Mouse (Mus musculus): ENCODE measurements around the gene Dst. TPM values are rescaled to one million over a fixed set of nuclear protein-coding genes. Genes with fewer than 3 reads are reported as not detected.
A peak's percentile ranks its signal among the peaks of the same experiment; 100 is the strongest.

Dst gene
- total RNA-seq, 2 experiments from 2014 or later = 237 to 263 TPM

GRCm38 (mm10) chr1:33966328-33966727 is 58.3 kb downstream of the Dst start:
- intact Hi-C loops (cut with DNase I) = loop anchor here (1.0 to 10.0 kb wide), 2 partner anchors 59 to 212 kb away; partner anchors contain the start of genes Bag2 and Bend6
- DNase-seq (ENCODE audit: low spot score in 2 of 2) = peak; percentile 47 to 73

DNA sequence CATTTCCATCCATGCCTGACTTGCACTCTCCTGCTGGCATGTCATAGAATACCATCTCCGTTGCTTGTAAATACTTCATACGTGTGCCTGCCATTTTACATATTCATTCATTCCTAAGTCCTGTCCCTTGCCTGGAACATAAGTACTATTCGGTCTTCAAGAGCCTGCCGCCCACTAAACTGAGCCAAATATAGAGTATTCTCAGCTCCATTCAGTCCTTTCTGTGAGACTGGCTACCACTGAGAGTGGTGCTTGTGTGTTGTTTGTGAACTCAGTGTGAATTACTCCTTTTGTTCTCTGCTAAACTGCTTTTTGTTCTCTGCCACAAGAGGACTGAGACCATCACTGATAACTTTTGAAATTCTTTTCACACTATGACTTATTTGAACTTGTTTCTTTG is 59.2 kb downstream of the Dst start:
- intact Hi-C loops (cut with DNase I) = loop anchor here (10.0 kb wide), 1 partner anchor 212 kb away; the partner anchor contains the start of gene Bag2
- DNase-seq (ENCODE audit: low spot score in 2 of 2) = peak in 1 of 2 experiments; percentile 61

DNA sequence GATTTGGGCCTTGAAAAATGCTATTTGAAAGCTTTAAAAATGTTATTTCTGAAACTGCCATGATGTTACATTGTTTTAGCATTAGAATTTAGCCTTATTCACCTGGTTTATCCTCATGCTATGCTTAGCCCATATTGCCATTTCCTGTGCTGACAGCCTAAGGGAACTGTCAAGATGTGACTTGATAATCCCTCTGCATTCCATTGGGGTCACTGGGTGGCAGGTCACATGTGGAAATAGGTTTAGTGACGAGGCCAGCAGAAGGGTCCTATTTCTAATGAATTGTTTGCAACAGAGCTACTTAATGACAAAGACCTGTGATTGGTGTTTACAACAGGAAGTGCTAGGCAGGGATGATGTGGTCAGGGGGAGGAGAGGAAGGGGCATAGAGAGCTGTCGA is 61.9 kb downstream of the Dst start:
- no peak for DNase-seq (ENCODE audit: low spot score in 2 of 2)
- intact Hi-C loops (cut with DNase I) = loop anchor here (10.0 kb wide), 1 partner anchor 215 kb away; the partner anchor contains the start of gene Bag2

GRCm38 (mm10) chr1:33974401-33974800 is 66.4 kb downstream of the Dst start:
- intact Hi-C loops (cut with DNase I) = no loop called here
- DNase-seq (ENCODE audit: low spot score in 2 of 2) = no peak

DNA sequence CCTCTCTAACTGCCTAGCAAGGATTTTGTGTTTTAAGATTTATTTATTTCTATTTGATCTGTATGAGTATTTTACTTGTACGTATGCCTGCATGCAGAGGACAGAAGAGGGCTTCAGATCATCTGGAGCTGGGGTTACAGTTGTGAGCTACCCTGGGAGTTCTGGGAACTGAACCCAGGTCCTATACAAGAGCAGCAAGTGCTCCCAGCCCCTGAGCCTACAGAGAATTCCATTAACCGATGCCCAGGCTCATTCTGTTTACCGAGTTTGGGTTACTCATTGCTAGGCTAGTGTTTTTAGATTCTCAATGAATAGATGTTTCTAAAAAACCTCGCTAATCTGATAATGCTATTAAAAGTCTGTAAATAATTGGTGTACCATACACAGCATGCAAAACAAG is 67.3 kb downstream of the Dst start:
- intact Hi-C loops (cut with DNase I) = no loop called here

DNA sequence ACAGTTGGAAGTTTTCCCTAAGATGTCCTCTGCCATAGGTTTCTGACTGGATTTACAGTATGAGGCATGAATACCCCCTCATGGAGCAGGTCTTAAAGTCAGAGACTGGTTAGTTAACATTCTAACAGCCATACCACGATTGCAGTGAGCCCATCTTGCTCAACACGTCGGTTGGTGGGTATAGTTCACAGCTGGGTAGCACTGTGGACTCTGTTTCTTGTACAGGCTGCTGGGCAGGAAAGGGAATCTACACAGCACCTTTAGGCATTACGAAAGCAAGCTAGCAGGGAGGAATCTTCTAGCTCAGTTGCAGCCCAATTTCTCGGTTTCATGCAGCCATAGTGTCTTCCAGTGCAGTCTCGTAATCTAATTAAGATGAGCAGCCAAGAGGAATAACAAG is 69.8 kb downstream of the Dst start:
- DNase-seq (ENCODE audit: low spot score in 2 of 2) = no peak
- intact Hi-C loops (cut with DNase I) = no loop called here

More for the DNA sequence above, 67.3 kb downstream of the Dst start:
- no peak for DNase-seq (ENCODE audit: low spot score in 2 of 2)

DNA sequence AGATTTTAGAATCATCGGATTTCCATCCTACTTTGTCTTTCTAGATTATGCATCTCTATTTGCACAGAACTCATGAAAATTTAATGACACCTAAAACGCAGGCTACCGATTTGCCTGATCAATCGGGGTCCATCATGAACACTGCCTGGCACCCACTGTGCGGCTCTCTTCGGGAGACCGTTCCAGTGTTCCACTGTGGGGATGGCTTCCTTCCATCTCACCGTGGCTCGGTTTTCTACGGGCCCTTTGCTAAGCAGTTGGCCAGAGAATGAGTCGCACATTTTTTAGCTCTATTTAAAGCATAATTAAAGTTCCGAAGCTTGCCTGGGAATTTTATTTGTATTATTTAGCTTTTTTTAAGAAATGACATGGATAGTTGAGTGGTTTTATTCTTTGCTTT is 72.4 kb downstream of the Dst start:
- intact Hi-C loops (cut with DNase I) = no loop called here
- DNase-seq (ENCODE audit: low spot score in 2 of 2) = peak in 1 of 2 experiments; percentile 32

DNA sequence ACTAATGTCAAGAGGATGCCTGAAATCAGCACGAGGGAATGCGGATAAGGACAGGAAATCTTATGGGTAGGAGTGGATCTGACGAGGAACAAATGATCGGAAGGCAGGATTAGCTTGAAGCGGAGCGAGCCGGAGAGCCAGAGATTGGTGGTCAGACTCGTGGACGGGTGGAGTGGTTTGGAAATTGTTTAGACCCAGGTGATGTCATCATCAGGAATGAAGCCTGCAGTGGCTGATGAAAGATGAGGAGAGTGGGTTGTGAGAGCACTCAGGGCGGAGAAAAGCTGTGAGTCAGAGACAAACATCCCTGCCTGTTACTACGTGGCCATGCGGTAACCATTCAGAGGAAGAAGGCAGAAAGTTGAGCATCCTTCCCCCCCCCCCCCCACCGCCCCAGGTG is 81.6 kb downstream of the Dst start:
- DNase-seq (ENCODE audit: low spot score in 2 of 2) = no peak
- intact Hi-C loops (cut with DNase I) = no loop called here

DNA sequence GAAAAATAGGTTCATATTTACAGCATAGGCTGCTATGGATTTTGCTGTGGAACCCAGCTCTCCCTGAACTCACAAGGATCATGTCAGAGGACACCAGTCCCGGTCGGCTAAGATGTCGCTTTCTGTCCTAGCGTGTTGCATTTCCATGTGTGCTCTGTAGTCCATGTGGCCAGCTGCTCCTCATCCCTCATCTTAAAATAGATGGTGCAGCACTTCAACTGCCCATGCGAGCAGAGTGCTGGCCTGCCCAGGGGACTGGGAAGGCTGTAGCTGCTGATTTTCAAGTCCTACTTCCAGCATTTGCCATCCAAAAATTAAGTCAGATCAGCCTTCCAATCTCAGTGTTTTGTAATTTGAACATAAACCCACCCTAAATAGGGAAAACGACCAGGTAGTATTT is 83.0 kb downstream of the Dst start:
- DNase-seq (ENCODE audit: low spot score in 2 of 2) = no peak
- intact Hi-C loops (cut with DNase I) = no loop called here

GRCm38 (mm10) chr1:33992810-33993209 is 84.8 kb downstream of the Dst start:
- no peak for DNase-seq (ENCODE audit: low spot score in 2 of 2)
- intact Hi-C loops (cut with DNase I) = no loop called here

DNA sequence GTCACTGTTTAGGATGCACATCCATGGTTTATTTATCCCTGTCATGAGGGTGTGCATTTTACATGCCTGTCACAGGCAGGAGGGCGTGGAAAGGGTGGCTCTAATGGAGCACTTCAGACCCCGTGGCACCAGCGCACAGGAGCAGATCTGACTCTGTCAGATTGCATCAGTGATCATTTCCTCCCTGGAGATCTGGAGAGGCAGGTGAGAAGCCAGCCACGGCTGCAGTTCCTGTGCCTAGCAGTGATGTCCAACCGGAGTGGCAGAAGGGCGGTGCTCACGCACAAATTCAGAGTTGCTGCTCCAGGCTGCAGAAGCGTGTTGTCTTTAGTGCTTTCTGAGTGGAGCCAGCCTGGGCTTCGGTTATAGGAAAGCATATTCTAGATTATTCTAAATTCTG is 86.2 kb downstream of the Dst start:
- intact Hi-C loops (cut with DNase I) = no loop called here

DNA sequence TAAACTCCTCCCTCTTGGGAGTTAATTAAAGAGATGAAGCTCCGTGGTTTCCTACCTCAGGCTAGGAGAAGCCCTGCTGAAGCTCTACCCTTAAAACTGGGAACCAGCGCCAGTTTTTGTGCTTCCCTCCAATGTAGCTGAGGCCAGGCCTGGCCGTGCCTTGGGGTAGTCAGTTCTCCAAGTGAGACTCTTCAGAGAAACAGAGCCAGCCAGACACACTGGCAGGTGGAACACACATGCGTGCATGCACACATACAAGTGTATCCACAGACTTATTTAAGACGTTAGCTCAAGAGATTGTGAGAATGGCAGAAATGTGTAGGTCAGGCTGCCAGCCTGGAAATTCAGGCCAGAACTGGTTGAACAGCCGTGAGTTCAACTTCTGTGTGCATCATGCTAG is 87.4 kb downstream of the Dst start:
- no peak for DNase-seq (ENCODE audit: low spot score in 2 of 2)
- intact Hi-C loops (cut with DNase I) = no loop called here

More for the DNA sequence above, 86.2 kb downstream of the Dst start:
- no peak for DNase-seq (ENCODE audit: low spot score in 2 of 2)

GRCm38 (mm10) chr1:33996105-33996887 is 88.3 kb downstream of the Dst start:
- intact Hi-C loops (cut with DNase I) = no loop called here
- DNase-seq (ENCODE audit: low spot score in 2 of 2) = no peak

- no peak for DNase-seq (ENCODE audit: low spot score in 2 of 2)
- intact Hi-C loops (cut with DNase I) = no loop called here
These were observed 94.3 kb downstream of the Dst start for GRCm38 (mm10) chr1:34002321-34002720.

GRCm38 (mm10) chr1:34002970-34003369 is 94.9 kb downstream of the Dst start:
- intact Hi-C loops (cut with DNase I) = no loop called here
- no peak for DNase-seq (ENCODE audit: low spot score in 2 of 2)

GRCm38 (mm10) chr1:34005238-34005725 is 97.3 kb downstream of the Dst start:
- intact Hi-C loops (cut with DNase I) = loop anchor here (1.0 to 5.0 kb wide), 3 partner anchors 57 to 159 kb away; no protein-coding TSS in a partner anchor
- DNase-seq (ENCODE audit: low spot score in 2 of 2) = no peak

- intact Hi-C loops (cut with DNase I) = loop anchor here (1.0 to 5.0 kb wide), 3 partner anchors 56 to 158 kb away; no protein-coding TSS in a partner anchor
These were observed 98.0 kb downstream of the Dst start for GRCm38 (mm10) chr1:34005726-34006638.

DNA sequence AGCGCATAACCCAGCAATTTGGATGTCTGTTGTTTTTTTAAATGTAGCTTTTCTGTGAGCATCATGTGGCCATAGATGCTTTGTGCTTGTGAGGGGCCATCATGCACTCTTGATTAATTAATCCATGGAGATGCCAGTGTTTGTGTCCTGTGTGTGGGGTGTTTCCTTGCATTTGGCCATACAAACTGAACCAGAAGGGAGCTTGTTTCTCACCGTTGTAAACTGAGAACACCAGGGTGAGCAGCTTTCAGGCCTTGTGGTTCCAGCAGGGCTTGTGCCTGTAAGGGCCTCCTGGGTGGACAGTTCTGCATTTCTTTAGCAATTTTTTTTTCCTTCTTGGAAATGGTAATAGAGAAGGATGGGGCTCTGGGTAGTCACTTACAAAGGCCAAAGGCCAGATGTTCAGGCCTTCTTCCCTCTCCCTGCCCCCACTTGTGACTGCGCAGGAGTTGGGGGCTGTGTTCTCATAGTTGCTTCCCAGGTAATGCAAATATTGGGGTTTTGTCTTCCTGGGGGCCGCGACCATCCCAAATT is 98.9 kb downstream of the Dst start:
- peak in 1 of 2 experiments; percentile 37 for DNase-seq (ENCODE audit: low spot score in 2 of 2)
- intact Hi-C loops (cut with DNase I) = loop anchor here (5.0 kb wide), 2 partner anchors 55 to 100 kb away; no protein-coding TSS in a partner anchor

More at GRCm38 (mm10) chr1:34005726-34006638, 98.0 kb downstream of the Dst start:
- DNase-seq (ENCODE audit: low spot score in 2 of 2) = peak; percentile 74 to 84

DNA sequence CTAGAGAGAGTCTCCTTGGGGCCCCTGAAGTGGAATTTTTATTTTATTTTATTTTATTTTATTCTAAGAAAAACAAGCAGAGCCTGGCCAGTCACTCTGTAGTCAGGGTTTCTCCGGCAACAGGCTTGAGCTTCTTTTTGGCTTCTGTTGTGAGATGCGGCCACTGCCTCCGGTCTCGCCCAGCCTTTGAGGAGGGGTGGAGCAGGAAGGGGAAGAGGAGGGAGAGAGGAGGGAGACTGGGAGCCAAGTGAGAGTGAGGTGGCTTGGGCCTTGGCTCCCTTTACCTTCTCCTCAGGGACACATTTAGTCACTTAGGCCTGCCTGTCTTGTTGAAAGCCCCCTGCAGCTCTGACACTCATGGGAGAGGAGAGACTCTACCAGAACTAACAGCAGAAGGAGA is 99.4 kb downstream of the Dst start:
- intact Hi-C loops (cut with DNase I) = loop anchor here (5.0 kb wide), 2 partner anchors 55 to 100 kb away; no protein-coding TSS in a partner anchor
- DNase-seq (ENCODE audit: low spot score in 2 of 2) = peak in 1 of 2 experiments; percentile 31
